Mouse (Mus musculus) v-Abl transformed pro-B cells (cell line): ENCODE results near the gene Syngr1.

Source experiments
- in situ Hi-C, 2 experiments: fragments of 400-800 bp; cut with MboI; formaldehyde crosslinking; loops; one replicate each; pipeline ENCODE4 v1.15.1; 2025; ENCODE audit not compliant: unreplicated experiment in 2 of 2

Syngr1 gene

DNA sequence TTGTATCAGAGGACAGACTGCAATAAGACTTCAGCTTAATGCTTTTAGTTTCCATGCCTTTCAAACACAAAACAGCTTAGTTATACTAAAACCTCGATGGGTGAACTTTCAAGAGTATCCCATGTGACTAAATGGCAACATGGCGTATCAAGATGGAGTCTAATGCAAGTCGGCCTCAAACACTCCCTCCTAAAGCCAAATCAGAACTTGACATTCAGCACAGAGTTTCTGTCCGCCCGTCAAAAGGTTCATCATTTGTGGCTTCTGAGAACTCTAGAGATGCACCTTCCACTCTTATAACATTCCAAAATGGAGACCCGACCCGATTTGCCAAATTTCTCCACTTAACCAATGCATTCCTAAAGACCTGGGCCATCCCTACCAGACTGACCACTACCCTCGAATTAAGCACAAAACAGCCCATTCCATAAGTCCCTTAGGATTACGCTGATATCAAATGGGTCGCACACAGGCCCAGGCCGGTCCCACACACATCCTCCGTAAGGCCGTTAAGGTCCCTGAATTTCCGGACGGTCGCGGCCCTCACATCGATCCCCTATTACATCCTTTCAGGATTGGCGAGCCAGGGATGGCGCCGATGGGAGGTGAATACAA lies 8.4 kb upstream of the Syngr1 start:
- in situ Hi-C loops = loop anchor here in 1 of 2 experiments (10.0 kb wide), 2 partner anchors 328 to 612 kb away; no protein-coding TSS in a partner anchor

DNA sequence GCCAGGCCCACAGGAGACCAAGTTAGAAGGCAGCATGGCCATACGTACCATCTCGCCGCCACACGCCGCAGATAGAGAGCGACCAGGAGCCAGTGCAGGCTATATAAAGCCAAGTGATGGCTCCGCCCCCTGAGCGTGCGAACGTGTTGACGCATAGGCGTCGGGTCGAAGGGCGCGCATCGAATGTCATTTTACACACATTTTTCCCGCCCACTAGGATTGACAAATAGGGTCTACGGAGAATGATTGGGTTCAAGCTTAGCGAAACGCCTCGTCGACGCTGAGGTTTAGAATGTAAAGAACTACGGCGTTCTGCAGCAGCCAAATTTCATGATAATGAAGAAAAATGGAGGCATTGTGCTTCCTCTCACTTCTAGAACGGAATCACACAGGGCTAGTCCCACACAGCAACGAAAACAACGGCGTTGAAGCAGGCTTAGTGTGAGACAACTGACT lies 7.8 kb upstream of the Syngr1 start:
- in situ Hi-C loops = loop anchor here in 1 of 2 experiments (10.0 kb wide), 2 partner anchors 329 to 611 kb away; no protein-coding TSS in a partner anchor

DNA sequence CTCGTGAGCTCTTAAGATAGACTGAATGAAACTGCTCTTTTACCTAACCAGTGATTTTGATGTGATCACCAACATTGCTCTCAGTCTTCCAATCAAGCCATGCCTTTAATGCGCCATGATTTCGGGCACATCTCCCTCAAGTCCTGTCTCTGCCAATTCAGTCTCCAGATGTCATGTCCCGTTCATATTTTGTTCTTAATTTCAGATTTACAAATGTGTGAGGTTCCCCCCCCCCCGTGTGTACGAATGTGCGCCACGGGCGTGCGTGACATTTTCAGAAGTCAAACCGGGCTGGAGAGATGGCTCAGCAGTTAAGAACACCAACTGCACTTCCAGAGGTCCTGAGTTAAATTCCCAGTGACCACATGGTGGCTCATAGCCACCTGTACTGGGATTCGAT lies 7.4 kb upstream of the Syngr1 start:
- in situ Hi-C loops = loop anchor here in 1 of 2 experiments (10.0 kb wide), 2 partner anchors 329 to 611 kb away; no protein-coding TSS in a partner anchor

DNA sequence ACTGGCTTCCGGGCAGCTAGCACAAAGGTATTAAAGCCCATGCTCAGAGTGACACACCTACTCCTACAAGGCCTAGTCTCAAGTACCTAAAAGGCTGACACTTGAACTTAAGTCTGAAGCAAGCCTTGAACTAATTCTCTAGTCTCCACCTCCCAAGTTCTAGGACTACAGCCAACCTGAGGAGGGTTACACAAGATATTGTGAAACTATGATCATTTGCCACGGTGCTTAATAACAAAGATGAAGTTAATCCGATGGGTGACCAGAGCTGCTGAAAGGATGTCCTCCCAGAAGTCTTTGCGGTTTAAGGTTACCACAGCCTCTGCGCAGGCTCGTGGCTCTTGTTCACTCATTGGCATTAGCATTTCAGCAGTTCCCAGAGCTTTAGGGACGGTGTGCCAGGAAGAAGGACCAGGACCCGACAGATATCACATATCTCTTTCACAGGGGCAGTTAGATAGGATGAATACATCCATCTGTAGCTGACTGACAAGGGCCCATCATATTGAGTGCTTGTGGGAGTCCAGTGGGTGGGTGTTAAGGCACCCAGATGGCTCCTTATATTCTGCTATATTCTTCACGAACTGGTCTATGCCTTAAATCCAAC lies 3.6 kb upstream of the Syngr1 start:
- in situ Hi-C loops = loop anchor here in 1 of 2 experiments (10.0 kb wide), 2 partner anchors 333 to 607 kb away; no protein-coding TSS in a partner anchor

DNA sequence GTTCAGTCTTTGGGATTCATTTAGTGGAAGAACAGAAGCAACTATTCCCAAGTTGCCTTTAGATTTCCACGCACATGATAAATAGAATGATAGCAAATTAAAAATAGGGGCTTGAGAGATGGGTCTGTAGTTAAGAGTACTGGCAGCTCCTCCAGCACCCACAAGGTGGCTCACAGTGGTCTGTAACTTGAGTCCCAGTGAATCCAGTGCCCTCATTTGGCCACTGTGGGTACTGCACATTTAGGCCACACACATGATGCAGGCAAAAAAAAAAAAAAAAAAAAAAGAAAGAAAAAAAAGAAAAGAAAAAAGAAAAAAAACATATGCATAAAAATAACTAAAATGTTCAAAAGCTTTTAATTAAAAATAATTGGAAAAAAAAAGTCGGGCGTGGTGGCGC lies 2.5 kb upstream of the Syngr1 start:
- in situ Hi-C loops = loop anchor here in 1 of 2 experiments (10.0 kb wide), 2 partner anchors 334 to 606 kb away; no protein-coding TSS in a partner anchor

DNA sequence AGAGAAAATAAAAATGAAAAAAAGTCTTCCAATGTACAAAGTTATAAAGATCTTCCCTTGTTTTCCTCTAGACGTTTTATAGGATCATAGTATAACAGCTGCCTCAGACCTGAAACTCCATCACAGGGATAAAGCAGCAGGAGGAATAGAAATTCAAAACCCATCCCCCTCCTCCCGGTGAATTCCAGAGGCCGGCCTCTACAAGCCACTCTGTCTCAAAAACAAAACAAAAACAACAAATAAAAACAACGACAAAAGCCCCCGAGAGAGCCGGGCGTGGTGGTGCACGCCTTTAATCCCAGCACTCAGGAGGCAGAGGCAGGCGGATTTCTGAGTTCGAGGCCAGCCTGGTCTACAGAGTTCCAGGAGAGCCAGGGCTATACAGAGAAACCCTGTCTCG lies 979 bp upstream of the Syngr1 start:
- in situ Hi-C loops = loop anchor here (5.0 to 10.0 kb wide), 3 partner anchors 132 to 615 kb away; no protein-coding TSS in a partner anchor

DNA sequence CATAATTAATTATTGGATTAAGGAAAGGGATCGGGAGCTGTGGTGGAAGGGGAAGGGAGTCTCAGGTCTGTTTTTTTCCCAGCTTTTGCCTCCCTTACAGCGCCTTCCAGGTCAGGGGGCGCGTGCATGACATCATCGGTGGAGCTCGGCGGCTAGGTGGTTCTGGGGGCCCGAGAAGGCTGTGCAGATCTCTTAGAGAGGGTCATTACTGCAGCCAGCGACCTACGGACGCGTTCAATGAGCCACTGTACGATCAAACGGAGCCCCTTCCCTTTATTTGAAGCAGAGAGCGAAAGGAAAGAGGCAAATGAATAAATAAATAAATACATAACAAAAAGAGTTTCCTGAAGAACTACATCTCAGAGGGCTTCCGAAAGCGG lies 403 bp upstream of the Syngr1 start:
- in situ Hi-C loops = loop anchor here (5.0 to 10.0 kb wide), 3 partner anchors 132 to 614 kb away; no protein-coding TSS in a partner anchor

DNA sequence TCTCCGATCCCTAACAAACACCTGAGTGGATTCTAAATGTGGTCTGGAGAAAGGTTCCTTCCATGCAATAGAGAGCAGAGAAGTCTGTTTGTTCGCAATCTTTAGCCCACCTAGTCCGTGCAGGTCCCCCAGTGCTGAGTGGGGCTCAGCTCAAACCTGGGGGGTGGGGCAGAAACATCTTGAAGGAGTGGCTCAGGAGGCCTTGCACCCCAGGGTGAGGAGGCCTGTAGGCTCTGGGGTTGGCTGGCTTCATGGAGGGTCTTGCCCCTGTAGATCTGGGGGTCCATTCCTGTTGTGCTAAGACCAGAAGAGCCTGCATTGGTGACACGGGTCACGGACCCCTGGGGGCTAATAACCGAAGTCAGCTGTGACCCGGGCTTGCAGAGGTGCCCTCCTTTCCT lies 907 bp downstream of the Syngr1 start:
- in situ Hi-C loops = loop anchor here (5.0 to 10.0 kb wide), 3 partner anchors 130 to 613 kb away; no protein-coding TSS in a partner anchor

DNA sequence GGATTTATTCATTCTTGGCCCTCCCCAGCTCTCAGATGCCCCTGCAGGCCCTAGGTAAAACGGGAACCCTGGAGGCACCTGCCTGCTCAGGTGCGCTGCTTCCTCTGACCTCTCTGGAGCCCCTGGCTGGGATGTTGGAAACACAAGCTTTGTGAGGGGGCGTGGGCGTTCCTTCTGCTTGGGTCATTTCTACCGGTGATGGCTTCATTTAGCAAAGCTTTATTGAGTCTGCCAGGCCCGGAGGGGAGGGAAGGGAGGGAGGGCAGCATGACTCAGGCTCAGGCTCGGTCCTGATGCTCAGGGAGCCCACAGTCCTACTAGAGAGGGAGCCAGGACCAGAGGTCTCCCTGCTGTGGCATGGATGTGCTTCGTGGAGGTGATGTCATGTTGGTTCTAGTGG lies 1.5 kb downstream of the Syngr1 start:
- in situ Hi-C loops = loop anchor here (5.0 to 10.0 kb wide), 3 partner anchors 130 to 612 kb away; no protein-coding TSS in a partner anchor

DNA sequence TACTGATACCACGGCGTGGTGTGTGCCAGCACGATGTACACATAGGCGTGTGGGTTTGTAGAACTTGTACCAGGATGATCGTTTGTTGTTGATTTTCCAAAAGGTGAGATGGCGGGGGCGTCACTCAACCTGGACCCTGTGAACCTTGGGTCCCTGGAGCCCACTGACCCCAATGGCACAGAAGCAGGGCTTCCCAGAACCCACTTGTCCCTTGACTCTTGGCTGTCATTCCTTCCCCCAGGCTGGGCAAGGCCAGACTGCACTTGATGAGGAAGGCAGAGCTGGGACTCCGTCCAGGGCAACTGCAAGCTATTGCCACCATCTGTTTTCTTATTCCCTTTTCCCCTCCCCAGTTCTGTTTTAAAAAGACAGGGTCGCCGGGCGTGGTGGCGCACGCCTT lies 3.1 kb downstream of the Syngr1 start:
- in situ Hi-C loops = loop anchor here (5.0 to 10.0 kb wide), 3 partner anchors 128 to 611 kb away; no protein-coding TSS in a partner anchor

DNA sequence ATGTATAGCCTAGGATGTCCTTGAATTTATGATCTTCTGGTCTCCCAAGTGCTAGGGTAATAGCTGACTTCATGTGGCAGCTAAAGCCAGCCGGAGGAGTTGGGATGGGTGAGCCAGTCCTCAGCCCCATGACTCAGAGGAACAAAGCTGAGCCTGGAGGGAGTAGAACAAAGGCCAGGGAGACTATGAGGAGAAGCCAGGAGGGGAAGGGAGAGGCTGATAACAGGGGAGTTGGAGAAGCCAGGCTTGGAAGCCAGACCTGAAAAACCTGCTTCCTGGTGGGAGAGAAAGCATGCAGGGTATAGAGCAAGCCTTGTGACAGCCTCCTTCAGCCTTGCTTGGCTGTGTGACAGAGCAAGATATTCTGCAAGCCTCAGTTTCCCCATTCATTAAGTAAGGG lies 4.5 kb downstream of the Syngr1 start:
- in situ Hi-C loops = loop anchor here in 1 of 2 experiments (10.0 kb wide), 2 partner anchors 129 to 609 kb away; no protein-coding TSS in a partner anchor

DNA sequence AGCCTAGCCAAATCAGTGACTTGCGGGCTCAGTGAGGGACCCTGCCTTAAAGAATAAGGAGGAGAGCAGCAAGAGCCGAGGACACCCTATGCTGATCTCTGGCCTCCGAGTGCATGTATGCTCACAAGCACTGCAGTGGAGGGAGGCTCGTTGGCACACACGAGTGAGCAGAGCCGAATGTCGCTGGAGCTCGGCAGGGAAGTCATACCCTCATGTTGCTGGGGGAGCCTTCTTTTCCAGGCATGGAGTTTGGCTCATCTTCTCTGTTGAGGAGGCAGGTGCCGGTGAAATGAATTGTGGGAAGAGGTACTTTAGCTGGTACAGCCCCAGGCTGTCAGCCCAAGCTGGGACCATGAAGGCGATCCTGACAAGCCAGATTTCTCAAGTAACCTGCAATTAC lies 5.3 kb downstream of the Syngr1 start:
- in situ Hi-C loops = loop anchor here in 1 of 2 experiments (10.0 kb wide), 2 partner anchors 128 to 608 kb away; no protein-coding TSS in a partner anchor

DNA sequence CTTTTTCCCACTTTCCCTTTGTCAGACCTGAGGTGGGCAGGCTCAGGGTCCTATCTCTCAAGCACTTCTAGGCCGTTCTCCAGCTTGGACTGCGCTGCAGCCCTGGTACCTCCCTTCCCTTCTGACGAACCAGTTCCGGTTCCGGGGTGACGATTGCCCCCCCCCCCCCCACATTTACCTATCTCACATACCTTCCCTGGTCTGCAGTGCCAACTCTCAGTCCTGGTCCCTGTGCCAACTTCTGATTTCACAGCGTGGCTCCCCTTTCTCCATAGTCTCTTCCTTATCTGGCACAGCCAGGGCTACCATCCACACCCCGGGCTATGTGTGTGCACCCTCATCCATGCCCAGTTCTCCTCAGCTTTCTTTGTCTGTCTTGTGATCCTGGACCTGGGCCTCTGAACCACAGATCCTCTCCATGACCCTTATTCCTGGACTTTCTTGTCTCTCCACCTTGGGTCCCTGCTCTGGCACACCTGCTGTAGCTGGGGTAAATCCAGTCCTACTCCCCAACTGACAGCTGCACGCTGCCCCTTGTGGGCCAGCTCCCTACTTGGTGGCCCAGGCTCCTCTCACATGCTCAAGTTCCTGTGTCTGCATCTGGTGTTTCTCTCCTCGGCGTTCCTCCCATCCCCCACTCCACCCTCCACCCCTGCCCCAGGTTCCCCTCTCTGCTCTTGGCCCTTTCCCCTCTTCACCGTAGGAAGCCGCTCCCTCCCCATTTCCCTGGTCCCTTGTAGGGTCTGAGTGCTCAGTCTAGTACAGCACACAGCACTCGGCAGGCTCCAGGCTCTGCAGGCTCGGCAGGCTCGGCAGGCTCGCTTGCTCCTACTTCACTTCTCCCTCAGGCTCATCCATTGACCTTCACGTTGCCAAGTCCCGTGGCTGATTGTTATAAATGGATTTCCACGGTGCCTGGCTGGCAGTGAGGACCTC lies 6.1 kb downstream of the Syngr1 start:
- in situ Hi-C loops = loop anchor here in 1 of 2 experiments (10.0 kb wide), 2 partner anchors 128 to 608 kb away; no protein-coding TSS in a partner anchor

DNA sequence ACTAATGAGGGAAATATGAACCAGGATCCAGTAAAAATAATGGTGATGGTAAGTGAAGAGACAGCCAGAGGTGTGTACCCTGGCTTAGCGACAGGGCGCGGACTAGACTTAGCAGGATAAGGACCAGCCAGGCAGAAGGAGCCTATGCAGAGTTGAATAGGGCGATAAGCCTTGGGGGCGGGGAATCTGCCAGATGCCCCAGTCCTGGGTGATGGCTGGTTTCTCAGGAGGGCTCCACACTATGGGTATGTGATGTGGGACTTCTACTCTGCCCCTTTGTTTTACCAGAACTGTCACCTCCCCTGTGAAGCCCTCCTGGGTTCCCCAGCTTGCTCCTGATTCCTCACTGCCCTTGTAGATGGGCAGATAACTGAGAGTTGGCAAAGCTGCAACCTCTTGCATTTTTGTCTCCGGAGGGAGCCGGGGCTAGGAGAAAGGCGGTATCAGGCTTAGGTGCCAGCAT lies 6.9 kb downstream of the Syngr1 start:
- in situ Hi-C loops = loop anchor here in 1 of 2 experiments (10.0 kb wide), 2 partner anchors 127 to 607 kb away; no protein-coding TSS in a partner anchor

DNA sequence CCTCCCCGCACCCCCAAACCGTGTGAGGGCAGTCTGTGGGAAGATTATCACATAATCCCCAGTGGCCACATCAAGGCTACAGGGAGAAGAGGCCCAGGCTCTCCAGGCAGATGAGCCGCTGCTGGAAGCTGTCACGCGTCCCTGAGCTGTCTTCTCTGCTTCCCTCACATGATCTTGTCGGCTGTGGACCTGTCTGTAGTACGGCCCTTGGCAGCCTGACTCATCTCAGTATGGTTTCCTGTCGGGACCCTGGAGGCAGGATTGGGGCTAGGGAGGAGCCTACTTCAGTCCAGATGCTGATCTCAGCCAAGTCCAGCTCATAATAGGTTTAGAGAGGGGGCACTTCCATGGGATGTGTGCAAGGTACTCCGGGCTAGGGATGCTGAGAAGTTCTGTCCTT lies 7.7 kb downstream of the Syngr1 start:
- in situ Hi-C loops = loop anchor here in 1 of 2 experiments (10.0 kb wide), 2 partner anchors 126 to 606 kb away; no protein-coding TSS in a partner anchor

DNA sequence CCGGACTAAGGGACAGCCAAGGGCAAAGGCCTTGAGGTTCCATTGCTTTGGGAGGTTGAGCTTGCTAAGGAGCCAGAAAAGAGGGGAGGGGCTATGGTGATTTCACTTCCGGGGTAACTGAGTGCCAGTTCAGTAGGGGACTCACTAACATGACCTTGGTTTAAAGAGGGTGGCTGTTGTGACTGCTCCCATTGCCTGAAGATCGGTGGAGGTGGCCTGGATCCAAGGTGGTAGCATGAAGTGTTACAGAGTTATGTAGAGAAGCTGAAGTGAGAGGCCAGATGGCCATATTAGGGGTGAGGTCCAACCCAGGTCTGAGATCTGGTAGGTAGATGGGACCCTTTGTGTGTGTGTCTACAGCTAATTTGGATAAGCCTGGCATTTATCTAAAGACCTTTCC lies 8.3 kb downstream of the Syngr1 start:
- in situ Hi-C loops = loop anchor here in 1 of 2 experiments (10.0 kb wide), 2 partner anchors 125 to 605 kb away; no protein-coding TSS in a partner anchor

DNA sequence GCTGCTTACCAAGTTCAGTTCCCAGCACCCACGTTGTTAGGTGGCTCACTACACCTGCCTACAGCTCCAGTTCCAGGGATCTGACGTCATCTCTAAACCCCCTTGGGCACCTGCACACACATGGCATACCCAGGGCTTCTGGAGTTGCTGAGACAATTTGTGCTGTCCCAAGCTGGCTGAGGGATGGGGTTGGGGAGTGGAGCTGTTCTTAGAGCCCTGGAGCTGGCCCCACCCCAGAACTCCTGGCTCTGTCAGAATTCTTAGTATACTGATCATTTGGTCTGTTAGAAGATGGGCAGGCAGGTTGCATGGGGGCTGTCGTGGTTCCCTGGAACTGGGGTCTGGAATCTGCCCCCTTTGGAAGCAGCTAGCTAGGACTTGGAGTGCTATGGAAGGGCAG lies 9.1 kb downstream of the Syngr1 start:
- in situ Hi-C loops = no loop called here

DNA sequence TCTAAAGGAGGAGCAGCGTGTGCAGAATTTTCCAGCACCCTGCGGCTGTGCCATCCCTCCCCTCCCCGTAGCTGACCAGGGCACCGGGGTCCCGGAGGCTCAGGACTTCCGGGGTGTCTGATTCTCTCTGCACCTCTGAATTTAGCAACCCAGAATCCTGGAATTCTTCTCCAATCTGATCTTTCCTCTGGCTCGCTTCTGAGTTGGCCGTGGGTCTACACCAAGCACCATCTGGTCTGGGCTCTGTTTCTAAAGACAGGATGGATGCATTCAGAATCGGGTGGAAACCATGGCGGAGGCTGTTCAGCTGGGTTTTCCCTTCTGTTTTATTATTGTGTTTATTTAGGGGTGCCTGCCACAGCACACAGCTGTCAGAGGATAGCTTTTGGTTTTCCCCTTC lies 9.7 kb downstream of the Syngr1 start:
- in situ Hi-C loops = no loop called here

DNA sequence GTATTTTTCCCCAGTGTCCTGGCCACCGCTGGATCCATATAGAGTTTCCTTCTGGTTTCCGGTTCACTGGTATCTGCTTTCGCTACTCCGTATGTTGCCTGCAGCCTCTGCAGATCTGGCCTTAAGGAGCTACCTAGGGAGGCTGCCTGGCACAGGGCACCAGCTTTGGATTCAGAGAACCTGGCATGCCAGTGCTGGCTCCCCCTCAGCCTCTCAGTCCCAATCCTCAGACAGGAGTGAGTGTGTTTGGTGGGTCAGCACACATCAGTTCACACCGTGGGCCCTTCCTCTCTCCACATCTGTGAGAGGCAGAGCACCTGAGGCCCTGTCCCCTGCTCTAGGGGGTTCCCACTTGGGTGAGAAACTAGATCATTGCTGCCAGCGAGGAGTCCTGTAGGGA lies 10.4 kb downstream of the Syngr1 start:
- in situ Hi-C loops = no loop called here

DNA sequence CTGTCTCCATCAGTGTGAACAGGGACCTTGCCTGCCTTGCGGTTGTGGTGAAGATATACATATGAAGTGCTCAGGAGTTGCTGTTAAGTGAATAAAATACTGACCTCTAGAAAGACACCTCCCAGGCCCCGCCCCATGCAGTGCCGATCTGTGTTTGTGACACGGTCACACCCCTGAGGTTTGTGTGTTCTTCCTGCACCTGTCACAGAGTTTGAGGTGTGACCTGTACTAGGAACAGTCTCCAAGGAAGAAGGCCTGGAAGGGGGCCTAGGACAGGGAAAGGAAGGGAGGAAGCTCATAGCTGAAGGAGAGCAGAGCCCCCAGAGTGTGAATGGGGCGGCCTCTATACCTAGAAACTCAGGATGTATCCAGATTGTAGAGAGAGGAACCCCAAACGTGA lies 11.4 kb downstream of the Syngr1 start:
- in situ Hi-C loops = no loop called here
